Mouse (Mus musculus) brown adipose tissue, adult 24 weeks (tissue): ENCODE measurements around the gene Omt2a. TPM values are rescaled to one million over a fixed set of nuclear protein-coding genes. Genes with fewer than 3 reads are reported as not detected.
"Not testable (repeated sequence)": the region's sequence is repeated elsewhere in the genome, so short reads cannot be mapped to it uniquely, and the experiment has no call there.

ENCODE experiments used
- H3K27ac ChIP-seq: fragments of 200-500 bp; replicated peaks from 2 replicates; pipeline ENCODE4 v1.5.1; 2012; ENCODE audit warnings: low read depth, mild to moderate bottlenecking, low read length
- H3K4me1 ChIP-seq: fragments of 200-500 bp; 2 replicates; pipeline ENCODE4 v1.6.1; 2012; ENCODE audit warnings: low read length, mixed read lengths; ENCODE audit not compliant: control insufficient read depth, insufficient read depth, insufficient read length
- H3K4me3 ChIP-seq: fragments of 200-500 bp; 2 replicates; pipeline ENCODE4 v1.5.1; 2012; ENCODE audit warnings: low read depth, mild to moderate bottlenecking, low read length, moderate library complexity; ENCODE audit not compliant: insufficient read depth
- polyA plus RNA-seq: library from polyadenylated mRNA; stranded (reverse); fragments of >200 nt; gene quantifications from 2 replicates; pipeline ENCODE4 v1.2.4, GENCODE M21; 2012; ENCODE audit not compliant: missing spikeins, insufficient read depth, insufficient read length

Omt2a gene
- polyA plus RNA-seq, 1 experiment, result not detected

GRCm38 (mm10) chr9:78342494-78342893, 27.9 kb upstream of the Omt2a start:
- not testable (repeated sequence) for H3K27ac ChIP-seq, H3K4me3 ChIP-seq

GRCm38 (mm10) chr9:78340324-78340723, 25.7 kb upstream of the Omt2a start:
- H3K4me3 ChIP-seq, H3K27ac ChIP-seq, H3K4me1 ChIP-seq: not testable (repeated sequence)

More at GRCm38 (mm10) chr9:78342494-78342893, 27.9 kb upstream of the Omt2a start:
- H3K4me1 ChIP-seq, result not testable (repeated sequence)

- not testable (repeated sequence) for H3K4me3 ChIP-seq, H3K4me1 ChIP-seq, H3K27ac ChIP-seq
Measured at GRCm38 (mm10) chr9:78337050-78337449, 22.5 kb upstream of the Omt2a start.

GRCm38 (mm10) chr9:78327289-78327688, 12.7 kb upstream of the Omt2a start, which contains the start of gene Omt2b:
Gene Omt2b (plus strand): TSS chr9:78327589.
- not testable (repeated sequence) for H3K27ac ChIP-seq

GRCm38 (mm10) chr9:78319499-78319898, 4.9 kb upstream of the Omt2a start:
- no peak overlapping the region for H3K4me3 ChIP-seq
- no peak overlapping the region for H3K27ac ChIP-seq
- H3K4me1 ChIP-seq, result no peaks in the 10 kb centered on the region

More at GRCm38 (mm10) chr9:78327289-78327688, 12.7 kb upstream of the Omt2a start, which contains the start of gene Omt2b:
- H3K4me3 ChIP-seq, H3K4me1 ChIP-seq: not testable (repeated sequence)

- not testable (repeated sequence) for H3K4me3 ChIP-seq, H3K4me1 ChIP-seq, H3K27ac ChIP-seq
Measured at GRCm38 (mm10) chr9:78308122-78308521, 6.5 kb downstream of the Omt2a start.

GRCm38 (mm10) chr9:78299143-78299542, 15.5 kb downstream of the Omt2a start:
- not testable (repeated sequence) for H3K27ac ChIP-seq, H3K4me1 ChIP-seq, H3K4me3 ChIP-seq

GRCm38 (mm10) chr9:78298232-78298631, 16.4 kb downstream of the Omt2a start:
- no peak overlapping the region for H3K27ac ChIP-seq

GRCm38 (mm10) chr9:78296089-78296488, 18.5 kb downstream of the Omt2a start:
- H3K27ac ChIP-seq, H3K4me1 ChIP-seq, H3K4me3 ChIP-seq: not testable (repeated sequence)

More at GRCm38 (mm10) chr9:78298232-78298631, 16.4 kb downstream of the Omt2a start:
- Histone ChIP-seq H3K4me1 (no peaks in the 10 kb centered on the region), H3K4me3 (no peak overlapping the region)

GRCm38 (mm10) chr9:78294781-78295180, 19.8 kb downstream of the Omt2a start:
- H3K4me3 ChIP-seq, H3K27ac ChIP-seq, H3K4me1 ChIP-seq: not testable (repeated sequence)

GRCm38 (mm10) chr9:78293683-78294082, 20.9 kb downstream of the Omt2a start:
- not testable (repeated sequence) for H3K4me3 ChIP-seq, H3K4me1 ChIP-seq

GRCm38 (mm10) chr9:78292462-78292861, 22.1 kb downstream of the Omt2a start:
- not testable (repeated sequence) for H3K27ac ChIP-seq, H3K4me3 ChIP-seq, H3K4me1 ChIP-seq

More at GRCm38 (mm10) chr9:78293683-78294082, 20.9 kb downstream of the Omt2a start:
- not testable (repeated sequence) for H3K27ac ChIP-seq

GRCm38 (mm10) chr9:78289723-78290122, 24.9 kb downstream of the Omt2a start, which contains the start of gene Gm10639:
Gene Gm10639 (plus strand): TSS chr9:78289923.
- not testable (repeated sequence) for H3K27ac ChIP-seq, H3K4me1 ChIP-seq, H3K4me3 ChIP-seq

GRCm38 (mm10) chr9:78289063-78289462, 25.5 kb downstream of the Omt2a start:
- H3K4me1 ChIP-seq, H3K4me3 ChIP-seq: not testable (repeated sequence)

GRCm38 (mm10) chr9:78282002-78282711, 32.4 kb downstream of the Omt2a start:
- not testable (repeated sequence) for H3K27ac ChIP-seq, H3K4me3 ChIP-seq, H3K4me1 ChIP-seq

More at GRCm38 (mm10) chr9:78289063-78289462, 25.5 kb downstream of the Omt2a start:
- not testable (repeated sequence) for H3K27ac ChIP-seq

GRCm38 (mm10) chr9:78270945-78271344, 43.7 kb downstream of the Omt2a start:
- H3K27ac ChIP-seq, H3K4me3 ChIP-seq, H3K4me1 ChIP-seq: not testable (repeated sequence)
